Mouse (Mus musculus) intestine, embryonic 14.5 days (tissue): ENCODE results near the gene Slc13a5. TPM values are rescaled to one million over a fixed set of nuclear protein-coding genes. Genes with fewer than 3 reads are reported as not detected.

Experiments
- ATAC-seq: fragments of 200-750 bp; cut with Nextera tagmentation; replicated peaks from 2 replicates; pipeline ENCODE4 v1.8.0; 2017; ENCODE audit warnings: low read depth, moderate number of reproducible peaks, moderate TSS enrichment, moderate library complexity; ENCODE audit not compliant: low FRiP score, low TSS enrichment
- DNase-seq: peaks from one replicate; pipeline ENCODE4 v3.0.0-alpha.2; 2018; ENCODE audit warnings: low spot score
- H3K27ac ChIP-seq: fragments of 300-500 bp; sonication (generic); 2 replicates; pipeline ENCODE4 v1.5.1; 2014; ENCODE audit warnings: low read depth, mild to moderate bottlenecking, control low read depth
- H3K27me3 ChIP-seq: fragments of 300-500 bp; sonication (generic); replicated peaks from 2 replicates; pipeline ENCODE4 v1.6.1; 2014; ENCODE audit warnings: low read length, control low read depth; ENCODE audit not compliant: control insufficient read depth, insufficient read depth
- H3K36me3 ChIP-seq: fragments of 300-500 bp; sonication (generic); 2 replicates; pipeline ENCODE4 v1.6.1; 2014; ENCODE audit warnings: low read length, control low read depth; ENCODE audit not compliant: control insufficient read depth, insufficient read depth
- H3K4me1 ChIP-seq: fragments of 300-500 bp; sonication (generic); replicated peaks from 2 replicates; pipeline ENCODE4 v1.6.1; 2014; ENCODE audit warnings: low read length, control low read depth, mixed read lengths; ENCODE audit not compliant: control insufficient read depth, insufficient read depth
- H3K4me2 ChIP-seq: fragments of 300-500 bp; sonication (generic); 2 replicates; pipeline ENCODE4 v1.6.1; 2014; ENCODE audit warnings: low read length
- H3K4me3 ChIP-seq: fragments of 300-500 bp; sonication (generic); 2 replicates; pipeline ENCODE4 v1.5.1; 2014; ENCODE audit warnings: low read depth, low read length, control low read depth, mixed read lengths
- H3K9ac ChIP-seq: fragments of 300-500 bp; sonication (generic); 2 replicates; pipeline ENCODE4 v1.6.1; 2014; ENCODE audit warnings: mild to moderate bottlenecking, low read length
- H3K9me3 ChIP-seq: fragments of 300-500 bp; sonication (generic); 2 replicates; pipeline ENCODE4 v1.6.1; 2016; ENCODE audit warnings: low read length, control low read depth; ENCODE audit not compliant: control insufficient read depth
- whole genome bisulfite sequencing: fragments of 180-500 bp; shearing (Covaris S2); extraction: QIAGEN DNeasy Blood & Tissue Kit; methylation state at CpG from one replicate; pipeline ENCODE4 v1.1.7; 2014; 5-methylcytosine and 5-hydroxymethylcytosine counted together
- polyA plus RNA-seq: library from polyadenylated mRNA; unstranded; fragments of >200 nt; fragmentation: Nextera tagmentation; extraction: Ambion mirVana; gene quantifications from 2 replicates; pipeline ENCODE4 v1.2.1, GENCODE M21; 2014

Slc13a5 gene
- polyA plus RNA-seq, 1 experiment from 2014 or later: 0.24 TPM

GRCm38 (mm10) chr11:72205256-72205655, 61.8 kb downstream of the Slc13a5 start:
- H3K9me3 ChIP-seq: no peaks in the 10 kb centered on the region
- H3K27ac ChIP-seq: no peak overlapping the region
- no peaks in the 10 kb centered on the region for H3K27me3 ChIP-seq
- H3K36me3 ChIP-seq: peaks cover 28% of the 10 kb centered on the region
- ATAC-seq (no peak), DNase-seq (no peak)
- 83% methylated on average over 6 of the region's 6 CpGs for WGBS
- H3K4me1 ChIP-seq: peaks cover 15% of the 10 kb centered on the region
- no peak overlapping the region for H3K4me2 ChIP-seq
- no peak overlapping the region; the same call in 1 of the 2 replicates for H3K9ac ChIP-seq
- H3K4me3 ChIP-seq: no peak overlapping the region

- Histone ChIP-seq H3K4me3 (no peak overlapping the region), H3K4me1 (peaks cover 15% of the 10 kb centered on the region), H3K9ac (no peak overlapping the region), H3K4me2 (no peak overlapping the region), H3K27ac (no peak overlapping the region), H3K27me3 (no peaks in the 10 kb centered on the region), H3K9me3 (no peaks in the 10 kb centered on the region), H3K36me3 (peaks cover 28% of the 10 kb centered on the region)
- 83% methylated on average over 1 of the region's 1 CpGs for WGBS
- ATAC-seq (no peak), DNase-seq (no peak)
Measured at GRCm38 (mm10) chr11:72203440-72203839, 63.6 kb downstream of the Slc13a5 start.

DNA sequence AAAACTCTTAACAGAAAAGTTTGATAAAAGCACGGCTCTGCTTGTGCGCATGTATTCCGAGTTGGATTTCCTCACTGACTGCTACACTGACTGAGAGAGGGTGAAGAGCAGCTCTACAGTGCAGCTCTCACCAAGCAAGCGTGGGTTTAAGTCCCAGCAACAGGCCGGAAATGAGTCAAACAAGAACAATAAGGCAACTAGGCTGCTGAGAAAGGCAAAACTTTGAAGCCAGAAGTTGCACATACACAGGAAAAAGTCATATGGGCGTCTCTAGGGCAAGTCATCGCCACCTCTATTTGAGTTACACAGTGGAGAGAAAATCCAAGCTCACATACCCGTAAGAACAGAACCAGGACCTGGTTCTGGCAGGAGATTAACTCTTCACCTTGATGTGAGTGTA, 70.5 kb downstream of the Slc13a5 start:
- H3K36me3 ChIP-seq: peaks cover 47% of the 10 kb centered on the region
- no peaks in the 10 kb centered on the region for H3K9me3 ChIP-seq
- no peak overlapping the region for H3K4me3 ChIP-seq
- DNase-seq: no peak
- WGBS: 86% methylated on average over 8 of the region's 8 CpGs
- no peak for ATAC-seq
- H3K4me2 ChIP-seq: no peak overlapping the region
- H3K27me3 ChIP-seq: no peaks in the 10 kb centered on the region
- H3K4me1 ChIP-seq: no peaks in the 10 kb centered on the region
- no peak overlapping the region for H3K9ac ChIP-seq
- no peak overlapping the region for H3K27ac ChIP-seq

GRCm38 (mm10) chr11:72194259-72194658, 72.8 kb downstream of the Slc13a5 start:
- no peak overlapping the region for H3K4me2 ChIP-seq
- H3K4me3 ChIP-seq: no peak overlapping the region
- ATAC-seq (no peak), DNase-seq (no peak)
- WGBS: 81% methylated on average over 2 of the region's 2 CpGs
- no peaks in the 10 kb centered on the region for H3K9me3 ChIP-seq
- H3K27ac ChIP-seq: no peak overlapping the region
- H3K4me1 ChIP-seq: no peaks in the 10 kb centered on the region
- H3K9ac ChIP-seq: no peak overlapping the region
- H3K27me3 ChIP-seq: no peaks in the 10 kb centered on the region
- H3K36me3 ChIP-seq: peaks cover 57% of the 10 kb centered on the region

Other genes with a start within 250 kb of the Slc13a5 start
- gene Aipl1, start 229.7 kb downstream of the Slc13a5 start, polyA plus RNA-seq: 0.27 and 0.30 TPM in 2 replicates
- gene Pimreg, start 225.2 kb downstream of the Slc13a5 start, polyA plus RNA-seq: 107 and 113 TPM in 2 replicates
- gene Pitpnm3, start 131.4 kb downstream of the Slc13a5 start, polyA plus RNA-seq: 1.4 TPM in 2 replicates
- 0.08 and 0.09 TPM in 2 replicates for gene Gm43951, start 60.4 kb downstream of the Slc13a5 start, polyA plus RNA-seq
- gene 4933427D14Rik, start 59.8 kb downstream of the Slc13a5 start, polyA plus RNA-seq: 11.0 and 13.9 TPM in 2 replicates
- 256 and 268 TPM in 2 replicates for gene Txndc17, start 59.7 kb downstream of the Slc13a5 start, polyA plus RNA-seq
- 37.3 and 38.0 TPM in 2 replicates for gene Med31, start 51.6 kb downstream of the Slc13a5 start, polyA plus RNA-seq
- gene Xaf1, start 34.4 kb upstream of the Slc13a5 start, polyA plus RNA-seq: 3.0 and 3.4 TPM in 2 replicates
- not detected in 2 replicates for gene Fbxo39, start 47.2 kb upstream of the Slc13a5 start, polyA plus RNA-seq
- gene Tekt1, start 95.2 kb upstream of the Slc13a5 start, polyA plus RNA-seq: 0.58 and 0.81 TPM in 2 replicates
- gene Smtnl2, start 144.5 kb upstream of the Slc13a5 start, polyA plus RNA-seq: 26.2 and 34.5 TPM in 2 replicates
- gene Ggt6, start 168.3 kb upstream of the Slc13a5 start, polyA plus RNA-seq: 6.7 and 7.0 TPM in 2 replicates
- 173 and 184 TPM in 2 replicates for gene Mybbp1a, start 174.1 kb upstream of the Slc13a5 start, polyA plus RNA-seq
- 2.2 and 4.3 TPM in 2 replicates for gene Spns2, start 222.7 kb upstream of the Slc13a5 start, polyA plus RNA-seq